Mouse (Mus musculus): ENCODE results near the gene Fastkd5.

- TF ChIP-seq CTCF (conservative IDR thresholded peaks at IDR 0.05; ENCODE audit: insufficient read depth, insufficient read length, low read depth, low read length) = peak; percentile 59
- no peak for TF ChIP-seq POLR2A (IDR thresholded peaks at IDR 0.05; ENCODE audit: low read depth, low read length)
Observed at GRCm38 (mm10) chr2:130597601-130598010, 32.2 kb downstream of the Fastkd5 start.

Measured in kidney, adult 2 months (tissue).